In genomic region chr7:64357405-64357804, GRCm38 (mm10) we compare ENCODE assay signal across 9 mouse cellular contexts. TPM values are rescaled to one million over a fixed set of nuclear protein-coding genes. Genes with fewer than 3 reads are reported as not detected.
DNase-seq lines count a peak whose midpoint lies in the region; ATAC-seq lines count a peak whose summit lies in the region.
"Had no signal": no experiment of that assay in that cellular context is flagged by ENCODE, and none has a peak within 500 bp of the region (broad histone marks: within the 10 kb centered on the region; RNA-seq: fewer than 3 reads in every experiment).

No protein-coding gene starts in this region.

- H3K36me3 ChIP-seq in liver, embryonic 15.5 days (replicated peaks) = peaks cover 16% of the 10 kb centered on the region
- peaks cover 21% of the 10 kb centered on the region for H3K36me3 ChIP-seq in lung, embryonic 16.5 days (ENCODE audit: control insufficient read depth, insufficient read depth, low read length)

- no peak overlapping the region for H3K27ac ChIP-seq in liver, embryonic 15.5 days (replicated peaks)
- H3K27ac ChIP-seq in lung, embryonic 16.5 days (ENCODE audit: low read length) = no peak overlapping the region

- ATAC-seq in liver, embryonic 15.5 days (ENCODE audit: insufficient read depth) = peak; percentile 47; the same call in 1 of the 2 replicates
- ATAC-seq in lung, embryonic 16.5 days (ENCODE audit: low read depth) = peak; percentile 60
- ATAC-seq in inflammation-experienced regulatory T-cells, adult 6 months = no peak
- ATAC-seq: Patski had no signal

- no peak for DNase-seq in liver
- peak; percentile 58 to 65 for DNase-seq in cerebellum, postnatal 14 days
- peak; percentile 57 to 73 for DNase-seq in kidney, postnatal 36 days
- DNase-seq in gastrocnemius, adult 18-20 months (ENCODE audit: low spot score) = no peak
- no peak for DNase-seq in embryo, embryonic 10 days (ENCODE audit: low spot score)

- no peak overlapping the region for H3K4me2 ChIP-seq in liver, embryonic 15.5 days
- no peak overlapping the region for H3K4me2 ChIP-seq in lung, embryonic 16.5 days (ENCODE audit: low read depth, low read length)

- H3K4me3 ChIP-seq in liver, embryonic 15.5 days (replicated peaks) = no peak overlapping the region
- H3K4me3 ChIP-seq in lung, embryonic 16.5 days (ENCODE audit: low read length) = no peak overlapping the region

- H3K9me3 ChIP-seq in liver, embryonic 15.5 days (replicated peaks) = no peaks in the 10 kb centered on the region
- no peaks in the 10 kb centered on the region for H3K9me3 ChIP-seq in lung, embryonic 16.5 days (ENCODE audit: control insufficient read depth, low read length)

- 85% methylated on average over 9 of the region's 9 CpGs for WGBS in liver, embryonic 15.5 days (ENCODE audit: insufficient replicate concordance)
- WGBS in lung, embryonic 16.5 days = 77% methylated on average over 9 of the region's 9 CpGs

- no peaks in the 10 kb centered on the region for H3K4me1 ChIP-seq in liver, embryonic 15.5 days (replicated peaks)
- H3K4me1 ChIP-seq in lung, embryonic 16.5 days (replicated peaks; ENCODE audit: control insufficient read depth, insufficient read depth, low read length) = no peaks in the 10 kb centered on the region; the same call in 1 of the 2 replicates

- no peaks in the 10 kb centered on the region for H3K27me3 ChIP-seq in liver, embryonic 15.5 days
- H3K27me3 ChIP-seq in lung, embryonic 16.5 days (ENCODE audit: control insufficient read depth, insufficient read depth, low read depth, low read length) = no peaks in the 10 kb centered on the region
- H3K27me3 ChIP-seq: Patski had no signal

- H3K9ac ChIP-seq in liver, embryonic 15.5 days = no peak overlapping the region
- no peak overlapping the region for H3K9ac ChIP-seq in lung, embryonic 16.5 days (ENCODE audit: low read length)

RNA-seq across cellular contexts. Expression of gene Fan1, which starts 16.5 kb away (rescaled TPM):
- 1.2 and 1.5 TPM in 2 replicates for polyA plus RNA-seq in liver, embryonic 15.5 days (2015; fragmentation: Nextera tagmentation; extraction: Ambion mirVana)
- polyA plus RNA-seq in lung, embryonic 16.5 days (2015; fragmentation: Nextera tagmentation; extraction: Ambion mirVana) = 5.4 and 6.4 TPM in 2 replicates
- polyA plus RNA-seq in inflammation-experienced regulatory T-cells, adult 6 months (2017; shearing (Covaris generic)) = 1 to 10 TPM; 2.9 to 5.4 (median 4.3) TPM
- total RNA-seq in gastrocnemius, adult 18-20 months (2021) = 1 to 10 TPM; 6.6 to 7.9 TPM

RNA-seq across cellular contexts. Expression of gene Mphosph10, which starts 34.7 kb away (rescaled TPM):
- 17.9 and 21.1 TPM in 2 replicates for polyA plus RNA-seq in liver, embryonic 15.5 days (2015; fragmentation: Nextera tagmentation; extraction: Ambion mirVana)
- polyA plus RNA-seq in lung, embryonic 16.5 days (2015; fragmentation: Nextera tagmentation; extraction: Ambion mirVana) = 31.5 and 36.4 TPM in 2 replicates
- 10 to 100 TPM; 47.1 to 57.7 (median 56.0) TPM for polyA plus RNA-seq in inflammation-experienced regulatory T-cells, adult 6 months (2017; shearing (Covaris generic))
- total RNA-seq in gastrocnemius, adult 18-20 months (2021) = 10 to 100 TPM; 17.3 to 18.4 TPM

RNA-seq across cellular contexts. Expression of gene Mcee, which starts 35.0 kb away (rescaled TPM):
- 38.2 and 45.5 TPM in 2 replicates for polyA plus RNA-seq in liver, embryonic 15.5 days (2015; fragmentation: Nextera tagmentation; extraction: Ambion mirVana)
- 86.3 and 88.0 TPM in 2 replicates for polyA plus RNA-seq in lung, embryonic 16.5 days (2015; fragmentation: Nextera tagmentation; extraction: Ambion mirVana)
- polyA plus RNA-seq in inflammation-experienced regulatory T-cells, adult 6 months (2017; shearing (Covaris generic)) = 10 to 100 TPM; 18.8 to 22.3 (median 21.0) TPM
- 100 to 1,000 TPM in 1 of 2 experiments, 10 to 100 TPM in 1; 97.0 to 111 TPM for total RNA-seq in gastrocnemius, adult 18-20 months (2021)

Comparison
In these comparisons a context has a peak if more than half of its experiments do, and no peak if none do; other contexts are left out.
1. DNase-seq: peak in cerebellum, postnatal 14 days (2 of 2) and kidney, postnatal 36 days (2 of 2); none in liver (single experiment), gastrocnemius, adult 18-20 months (single experiment) and embryo, embryonic 10 days (single experiment).